Mouse (Mus musculus) kidney, postnatal 36 days (tissue): ENCODE measurements around the gene Itpr3.

Experiments used
- DNase-seq, 2 experiments: peaks; one replicate each; pipeline ENCODE4 v3.0.0; 2021 to 2022; ENCODE audit warnings: mixed read lengths in 2 of 2

Gene Itpr3

DNA sequence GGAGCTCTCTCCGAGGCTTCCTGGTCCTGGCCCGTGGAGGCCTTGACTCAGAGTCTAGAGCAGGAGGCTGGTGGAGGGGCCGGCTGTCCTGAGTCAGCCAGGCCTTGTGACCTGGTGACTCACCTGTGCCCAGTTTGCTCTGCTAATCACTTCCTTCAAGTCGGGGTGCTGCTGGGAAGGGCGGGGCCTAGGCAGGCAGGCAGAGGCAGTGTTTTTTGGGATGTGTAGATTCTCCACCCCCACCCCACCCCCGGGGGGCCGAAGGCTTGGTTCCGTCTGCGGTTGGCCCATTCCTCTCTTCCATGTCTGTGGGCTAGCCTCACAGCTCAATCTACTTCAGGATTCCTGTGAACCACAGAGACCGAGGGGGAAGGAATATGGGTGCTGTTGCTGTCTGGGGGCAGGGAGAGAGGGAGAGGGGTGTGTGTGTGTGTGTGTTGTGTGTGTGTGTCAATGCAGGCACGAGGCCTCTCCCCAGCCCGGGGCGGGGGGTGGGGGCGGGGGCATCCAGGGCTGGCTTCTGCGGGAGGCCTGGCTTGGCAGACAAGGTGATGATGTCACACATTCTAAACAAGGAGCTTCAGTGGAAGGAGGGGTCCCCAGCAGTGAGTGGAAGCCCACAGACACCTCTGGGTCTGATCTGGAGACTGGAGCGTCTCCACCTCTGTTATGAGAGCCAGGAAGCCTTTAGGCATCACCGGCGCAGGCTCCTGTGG is 18.6 kb upstream of the Itpr3 start:
- DNase-seq: no peak

DNA sequence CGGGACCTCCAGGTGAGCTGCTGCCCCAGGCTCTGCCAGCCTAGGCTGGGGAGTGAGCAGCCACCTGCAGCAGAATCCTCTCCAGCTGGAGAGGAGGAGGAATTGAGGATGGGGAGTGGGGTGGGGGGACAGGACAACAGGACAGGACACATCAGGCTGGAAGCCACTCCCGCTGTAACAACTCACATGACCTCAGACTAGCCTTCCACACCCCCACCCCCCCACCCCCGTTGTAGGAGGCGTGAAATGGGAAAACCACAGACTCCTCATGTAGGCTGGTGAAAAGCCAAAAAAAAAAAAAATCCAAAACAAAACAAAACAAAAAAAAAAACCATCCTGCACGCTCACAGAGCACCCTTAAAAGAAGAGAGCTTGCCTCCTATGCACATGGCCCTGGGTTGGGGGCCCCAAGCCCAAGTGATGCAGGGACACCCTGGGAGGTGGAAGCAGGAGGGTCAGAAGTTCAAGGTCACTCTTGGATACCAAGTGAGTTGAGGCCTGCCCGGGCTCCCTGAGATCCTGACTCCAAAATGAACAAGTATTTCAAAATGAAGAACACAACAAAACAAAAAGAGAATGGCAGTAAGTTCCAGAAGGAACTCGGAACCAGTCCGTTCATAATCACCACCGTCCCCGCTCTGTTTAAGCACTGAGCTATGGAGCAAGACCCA is 17.5 kb upstream of the Itpr3 start:
- no peak for DNase-seq

DNA sequence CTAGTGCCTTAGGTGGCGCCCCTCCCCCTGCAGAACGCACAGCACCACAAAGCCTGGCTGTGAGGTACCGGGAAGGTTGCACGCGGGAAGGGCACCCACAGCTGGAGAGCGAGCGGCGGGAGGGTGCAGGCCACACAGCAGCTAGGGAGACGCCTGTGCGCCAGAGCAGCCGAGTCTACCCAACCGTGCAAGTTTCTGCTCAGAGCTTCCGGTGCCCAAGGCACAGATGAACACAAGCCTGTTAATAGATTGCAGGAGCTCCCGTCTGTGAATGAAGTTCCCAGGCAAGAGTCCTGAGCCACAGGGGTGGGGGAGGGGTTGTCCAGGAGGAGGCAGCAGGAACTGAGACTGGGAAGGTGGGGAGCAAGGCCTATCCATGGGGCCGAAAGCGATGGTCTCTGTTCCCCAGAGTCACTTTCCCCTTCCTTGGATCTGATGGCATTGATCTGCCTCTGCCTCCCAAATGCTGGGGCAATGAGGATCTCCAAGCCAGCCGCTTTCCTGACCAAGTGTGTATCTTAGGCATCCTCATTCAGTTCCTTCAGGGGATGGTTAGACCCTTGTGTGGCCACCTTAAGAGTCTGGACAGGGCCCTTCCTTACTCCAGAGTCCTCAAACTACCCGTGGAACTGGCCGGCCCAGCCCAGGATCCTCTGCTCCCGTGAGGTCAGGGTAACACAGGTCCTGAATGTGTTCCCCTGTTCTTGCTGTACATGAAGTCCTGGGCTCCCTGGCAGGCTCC is 16.6 kb upstream of the Itpr3 start:
- DNase-seq: peak; percentile 66 to 75

- DNase-seq: no peak
Observed at GRCm38 (mm10) chr17:27041046-27041786, 15.9 kb upstream of the Itpr3 start.

DNA sequence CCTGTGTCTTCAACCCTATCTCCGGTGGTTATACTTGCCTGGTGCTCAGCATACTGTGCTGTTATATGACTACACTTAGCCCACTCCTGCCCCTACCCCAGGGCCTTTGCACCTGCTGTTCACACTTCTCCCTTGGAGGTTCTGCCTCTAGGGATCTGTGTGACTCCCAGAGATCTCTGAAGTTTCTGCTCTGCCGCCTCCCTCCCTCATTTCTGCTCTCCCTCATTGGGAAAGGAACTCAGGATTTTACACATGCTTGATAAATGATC is 15.4 kb upstream of the Itpr3 start:
- no peak for DNase-seq

DNA sequence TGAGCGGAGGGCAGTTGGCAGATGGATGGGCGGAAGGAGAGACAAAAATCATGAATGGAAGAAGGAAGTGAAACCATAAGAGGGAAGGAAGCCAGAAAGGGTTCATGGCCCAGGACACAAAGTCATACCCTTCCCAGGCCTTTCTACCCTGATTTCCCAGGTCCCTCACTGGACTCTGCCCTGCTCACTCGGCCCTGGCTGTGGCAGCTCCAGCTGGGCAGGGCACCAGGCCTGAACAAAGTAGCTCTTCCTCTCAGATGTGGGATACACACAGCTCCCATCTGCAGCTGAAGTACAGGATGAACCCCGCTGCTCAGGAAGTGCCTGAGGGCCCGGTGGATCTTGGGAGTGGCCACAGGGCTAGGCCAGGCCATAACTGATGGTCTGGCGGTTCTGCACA is 14.3 kb upstream of the Itpr3 start:
- peak; percentile 29 to 63 for DNase-seq

GRCm38 (mm10) chr17:27045164-27045563 is 11.9 kb upstream of the Itpr3 start:
- no peak for DNase-seq

DNA sequence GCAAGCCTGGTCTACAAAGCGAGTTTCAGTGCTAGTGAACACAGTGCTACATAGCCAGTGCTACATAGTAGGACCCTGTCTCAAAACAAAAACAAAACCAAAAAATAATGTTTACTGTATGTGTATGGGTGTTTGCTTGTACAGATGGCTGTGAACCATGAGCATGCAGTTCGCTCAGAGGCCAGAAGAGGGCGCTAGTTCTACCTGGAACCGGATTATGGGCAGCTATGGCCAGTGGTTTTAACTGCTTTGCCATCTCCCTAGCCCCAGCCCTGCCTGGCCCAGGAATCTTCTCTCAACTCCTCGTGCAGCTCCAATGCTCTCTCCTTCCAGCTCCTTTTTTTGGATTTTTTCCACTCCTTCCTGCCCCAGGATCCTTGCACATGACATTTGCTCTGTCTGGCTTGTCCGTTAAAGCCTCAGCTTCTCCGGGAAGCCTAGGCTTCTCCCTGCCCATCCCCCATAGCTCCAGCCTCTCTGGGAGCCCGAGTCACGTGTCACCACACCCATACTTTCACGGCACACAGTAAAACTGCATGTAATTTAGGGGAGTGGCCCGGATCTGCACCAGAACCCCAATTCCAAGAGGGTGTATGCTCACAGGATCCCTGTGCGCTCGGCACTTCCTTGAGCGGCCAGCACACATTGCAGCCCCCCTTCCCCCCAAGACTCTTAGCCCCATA is 9.2 kb upstream of the Itpr3 start:
- no peak for DNase-seq

GRCm38 (mm10) chr17:27048445-27049239 is 8.5 kb upstream of the Itpr3 start:
- no peak for DNase-seq

GRCm38 (mm10) chr17:27050853-27051252 is 6.3 kb upstream of the Itpr3 start:
- no peak for DNase-seq

- peak; percentile 55 to 81 for DNase-seq
Observed at GRCm38 (mm10) chr17:27051514-27051913, 5.6 kb upstream of the Itpr3 start.

DNA sequence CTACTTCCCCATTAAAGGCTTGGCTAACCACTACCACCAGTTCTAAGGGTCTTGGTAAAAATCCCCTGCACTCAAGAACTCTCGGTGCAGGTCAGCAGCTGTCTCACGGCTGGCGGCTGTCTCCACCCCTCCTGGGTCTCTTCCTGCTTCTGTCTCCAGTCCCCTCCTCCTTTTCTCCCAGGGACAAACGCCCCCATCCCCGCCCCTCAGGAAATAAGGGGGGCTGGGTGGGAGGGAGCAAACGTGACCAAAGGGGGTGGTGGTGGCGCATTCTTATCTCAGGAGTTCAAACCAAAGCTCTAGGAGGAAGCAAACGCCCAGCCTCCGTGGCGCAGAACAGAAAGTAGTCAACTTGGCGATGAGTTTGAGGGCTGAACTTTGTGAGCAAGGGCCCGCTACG is 934 bp upstream of the Itpr3 start:
- peak; percentile 80 to 83 for DNase-seq

GRCm38 (mm10) chr17:27057517-27058055 is 482 bp downstream of the Itpr3 start:
- no peak for DNase-seq

DNA sequence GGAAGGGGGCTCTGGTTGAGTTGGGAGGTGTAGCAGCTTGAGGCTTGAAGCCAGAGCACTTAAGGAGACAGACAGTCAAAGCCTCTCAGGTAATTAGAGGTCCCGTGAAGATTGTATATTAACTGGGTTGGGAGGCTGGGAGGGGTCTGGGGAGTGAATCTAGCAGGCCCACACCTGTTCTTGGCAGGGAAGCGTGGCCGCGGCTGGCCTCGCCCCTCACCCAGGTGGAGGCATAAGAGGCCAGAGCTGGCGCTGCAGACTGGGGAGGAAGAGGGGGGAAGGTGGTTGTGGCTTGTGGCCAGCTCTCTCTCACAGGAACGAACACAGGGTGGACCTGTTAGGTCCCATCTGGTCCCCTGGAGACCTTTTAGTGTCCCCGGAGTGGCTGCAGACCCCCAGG is 3.6 kb downstream of the Itpr3 start:
- no peak for DNase-seq

DNA sequence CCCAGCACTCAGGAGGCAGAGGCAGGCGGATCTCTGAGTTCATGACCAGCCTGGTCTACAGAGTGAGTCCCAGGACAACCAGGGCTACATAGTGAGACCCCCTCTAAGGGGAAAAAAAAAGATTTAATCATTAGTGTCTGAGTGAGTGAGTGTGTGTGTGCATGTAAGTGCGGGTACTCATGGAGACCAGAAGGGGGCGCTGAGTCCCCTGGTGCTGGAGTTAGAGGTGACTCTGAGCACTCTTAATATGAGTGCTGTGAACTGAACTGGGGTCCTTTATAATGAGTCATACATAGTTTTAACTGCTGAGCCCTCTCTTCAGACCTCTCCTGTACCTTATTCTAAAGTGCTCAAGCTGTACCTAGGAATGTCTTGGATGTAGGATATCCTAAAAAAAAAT is 4.6 kb downstream of the Itpr3 start:
- DNase-seq: no peak

- DNase-seq: no peak
Observed at GRCm38 (mm10) chr17:27062684-27063083, 5.6 kb downstream of the Itpr3 start.

DNA sequence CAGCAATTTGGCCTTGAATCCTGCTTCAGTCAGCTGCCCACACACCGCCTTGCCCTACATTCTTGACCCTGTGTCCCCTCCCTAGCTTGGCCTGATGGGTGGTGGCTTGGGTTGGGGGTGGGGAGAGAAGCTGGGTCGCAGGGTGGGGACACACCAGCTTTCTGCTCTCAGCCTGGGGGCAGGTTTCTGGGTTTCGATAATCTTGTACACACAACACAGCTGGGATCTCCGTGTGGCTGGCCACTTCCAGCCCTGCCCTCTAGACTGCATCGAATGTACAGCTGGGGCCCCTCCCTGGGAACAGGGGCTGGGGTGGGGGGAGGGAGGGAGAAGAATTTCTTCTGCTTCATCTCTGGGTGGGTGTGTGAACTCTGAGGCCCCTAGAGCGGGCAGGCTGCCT is 6.6 kb downstream of the Itpr3 start:
- no peak for DNase-seq

DNA sequence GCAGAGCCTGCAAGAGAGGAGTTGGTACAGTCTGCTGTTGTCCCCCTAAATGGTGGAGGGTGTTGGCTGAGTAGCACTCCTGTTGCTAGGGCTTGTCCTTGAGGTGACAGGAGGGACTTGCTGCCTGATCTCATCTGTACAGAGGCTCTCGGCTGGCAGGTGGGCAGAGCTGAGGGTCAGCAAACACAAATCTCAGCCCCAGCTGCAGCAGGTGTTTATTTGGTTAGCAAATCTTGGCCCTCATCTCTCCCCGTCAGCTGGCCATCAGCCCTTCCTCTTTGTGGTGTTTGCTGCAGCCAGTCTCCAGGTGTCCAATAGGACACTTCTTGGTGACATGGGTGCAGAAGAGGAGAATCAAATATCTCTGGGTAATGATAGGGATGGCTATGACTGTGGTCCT is 7.1 kb downstream of the Itpr3 start:
- DNase-seq: no peak

DNA sequence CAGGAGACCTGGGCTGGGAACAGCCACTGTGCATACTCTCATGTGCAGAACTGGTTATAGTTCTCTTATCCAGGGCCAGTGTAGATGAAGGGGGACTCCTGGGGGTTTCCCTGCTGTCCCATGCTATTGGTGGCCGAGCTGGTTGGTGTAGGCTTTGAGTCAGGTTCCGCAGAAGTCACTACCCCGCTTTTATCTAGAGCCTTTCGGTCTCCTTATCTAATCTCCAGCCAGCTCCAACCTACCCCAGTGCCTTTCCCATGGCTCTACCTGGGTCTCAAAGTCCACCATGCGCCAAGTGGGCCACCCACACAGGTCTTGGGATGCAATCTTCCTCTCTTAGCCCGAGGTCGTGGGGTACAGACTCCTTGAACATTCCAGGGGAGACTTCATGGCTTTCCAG is 9.0 kb downstream of the Itpr3 start:
- no peak for DNase-seq

DNA sequence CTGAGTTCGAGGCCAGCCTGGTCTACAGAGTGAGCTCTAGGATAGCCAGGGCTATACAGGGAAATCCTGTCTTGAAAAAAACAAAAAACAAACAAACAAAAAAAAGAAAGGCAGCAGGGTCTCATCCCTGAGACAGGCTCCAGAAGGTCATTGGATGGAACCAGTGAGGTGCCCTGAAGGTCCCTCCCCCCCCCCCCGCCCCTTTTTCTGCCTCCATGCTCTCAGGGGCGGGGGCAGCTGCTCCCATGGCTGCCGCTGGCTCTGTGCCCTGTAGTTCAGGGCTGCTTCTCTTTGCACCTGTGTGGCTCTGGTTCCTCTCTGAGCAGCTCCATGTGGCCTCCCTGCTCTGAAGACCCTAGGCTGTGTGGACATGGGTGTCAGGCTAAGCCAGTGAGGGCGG is 12.0 kb downstream of the Itpr3 start:
- no peak for DNase-seq

DNA sequence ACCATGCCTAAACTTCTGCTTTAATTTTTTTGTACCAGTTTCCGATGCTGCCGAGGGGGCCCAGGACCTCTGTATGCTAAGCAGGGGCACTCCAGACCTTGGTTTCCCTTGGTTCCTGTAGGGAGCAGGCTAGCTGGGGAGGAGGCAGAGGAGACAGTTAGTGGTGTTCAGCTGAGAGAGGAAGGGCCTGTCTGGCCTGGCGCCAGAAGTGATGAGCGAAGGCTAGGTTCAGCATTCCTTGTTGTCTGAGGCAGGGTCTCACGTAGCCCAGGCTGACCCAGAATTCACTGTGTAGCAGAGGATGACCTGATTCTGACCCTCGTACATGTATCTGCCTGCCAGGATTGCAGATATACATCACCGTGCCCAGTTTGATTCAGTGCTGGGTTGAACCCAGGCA is 13.8 kb downstream of the Itpr3 start:
- DNase-seq: no peak

DNA sequence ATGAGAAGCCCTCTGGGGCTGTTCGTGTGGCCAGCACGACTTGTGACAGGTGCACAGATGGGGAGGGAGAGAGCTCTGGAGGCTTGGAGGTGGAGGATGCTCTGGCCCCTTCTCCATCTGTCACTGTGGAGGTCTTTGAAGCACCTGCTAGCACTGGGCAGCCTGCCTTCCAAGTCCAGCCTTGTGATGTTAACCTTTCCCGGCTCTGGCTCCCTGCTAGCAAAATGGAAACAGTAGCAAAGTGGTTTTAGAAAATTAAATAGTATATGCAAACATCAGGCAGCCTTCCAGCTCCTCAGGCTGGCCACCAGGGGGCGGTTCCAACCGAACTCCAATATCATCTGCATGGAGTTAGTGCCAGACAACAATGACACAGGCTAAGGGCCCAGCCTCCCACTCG is 14.5 kb downstream of the Itpr3 start:
- peak in 1 of 2 experiments; percentile 64 for DNase-seq
